Mouse (Mus musculus) small intestine, adult 2 months (tissue): ENCODE measurements around the gene C2cd6. TPM values are rescaled to one million over a fixed set of nuclear protein-coding genes. Genes with fewer than 3 reads are reported as not detected.

Experiments
- H3K27ac ChIP-seq: fragments of 200-500 bp; 2 replicates; pipeline ENCODE4 v1.5.1; 2012; ENCODE audit warnings: low read depth, low read length, control low read depth, inconsistent platforms; ENCODE audit not compliant: insufficient read depth
- H3K27me3 ChIP-seq: fragments of 200-500 bp; 2 replicates; pipeline ENCODE4 v1.6.1; 2012; ENCODE audit warnings: mild to moderate bottlenecking, moderate library complexity, low read length, inconsistent platforms; ENCODE audit not compliant: control insufficient read depth, insufficient read depth
- H3K36me3 ChIP-seq: fragments of 200-500 bp; 2 replicates; pipeline ENCODE4 v1.6.1; 2012; ENCODE audit warnings: mild to moderate bottlenecking, low read length, control low read depth, inconsistent platforms; ENCODE audit not compliant: control insufficient read depth, insufficient read depth
- H3K4me1 ChIP-seq: fragments of 200-500 bp; 2 replicates; pipeline ENCODE4 v1.6.1; 2012; ENCODE audit warnings: low read length, inconsistent platforms, mixed read lengths; ENCODE audit not compliant: control insufficient read depth, insufficient read depth, insufficient read length
- H3K4me3 ChIP-seq: fragments of 200-500 bp; 2 replicates; pipeline ENCODE4 v1.5.1; 2012; ENCODE audit warnings: low read depth, mild to moderate bottlenecking, control low read depth, inconsistent platforms, low read length, moderate library complexity
- CTCF ChIP-seq: fragments of 200-500 bp; IDR thresholded peaks from 2 replicates; pipeline ENCODE4 v1.5.1; 2012; ENCODE audit warnings: low read depth, mild to moderate bottlenecking, control low read depth, inconsistent platforms, low read length, moderate library complexity, mixed read lengths; ENCODE audit not compliant: insufficient replicate concordance, insufficient read length; ENCODE audit errors: extremely low read depth
- POLR2A ChIP-seq: fragments of 200-500 bp; IDR thresholded peaks from 2 replicates; pipeline ENCODE4 v1.6.1; 2012; ENCODE audit warnings: low read depth, mild to moderate bottlenecking, control low read depth, inconsistent platforms, low read length, moderate library complexity
- WGBS: fragments of 180-500 bp; shearing (Covaris S2); methylation state at CpG from one replicate; pipeline ENCODE4 v1.1.7; 2018; 5-methylcytosine and 5-hydroxymethylcytosine counted together
- polyA plus RNA-seq: library from polyadenylated mRNA; depleted of rRNA; stranded (reverse); fragments of >200 nt; gene quantifications from 2 replicates; pipeline ENCODE4 v1.2.3, GENCODE M21; 2012; rRNA removed

The C2cd6 gene
- not detected in 2 replicates for polyA plus RNA-seq

DNA sequence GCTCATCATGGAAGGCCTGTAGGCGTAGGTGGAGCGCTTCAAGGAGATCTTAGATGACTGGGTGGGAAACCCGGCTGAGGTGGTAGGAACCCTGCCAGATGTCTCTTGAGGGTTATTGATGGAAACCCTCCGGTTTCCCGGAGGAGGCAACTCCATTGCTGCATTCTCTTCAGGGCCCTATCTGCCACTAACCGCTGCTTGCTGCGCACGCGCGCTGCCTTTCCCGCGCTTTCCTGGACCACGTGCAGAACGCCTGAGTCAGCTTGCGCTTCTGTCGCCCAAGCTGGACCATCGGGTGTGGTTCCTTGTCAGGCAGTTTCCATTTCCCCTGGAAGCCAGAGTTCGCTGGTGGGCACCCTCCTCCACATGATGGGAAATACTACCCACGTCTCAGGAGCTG, at the start of gene C2cd6:
Gene C2cd6, minus strand, starts transcription at position 196 of the 400 bp plus-strand sequence.
- 92% methylated on average over 19 of the region's 19 CpGs for WGBS
- TF ChIP-seq POLR2A (no peak), CTCF (no peak)
- no peak within 1 kb of the TSS for H3K27ac ChIP-seq
- H3K4me3 ChIP-seq = no peak within 1 kb of the TSS
- no peaks in the 10 kb centered on the region for H3K36me3 ChIP-seq
- H3K27me3 ChIP-seq = no peaks in the 10 kb centered on the region
- no peaks in the 10 kb centered on the region for H3K4me1 ChIP-seq

DNA sequence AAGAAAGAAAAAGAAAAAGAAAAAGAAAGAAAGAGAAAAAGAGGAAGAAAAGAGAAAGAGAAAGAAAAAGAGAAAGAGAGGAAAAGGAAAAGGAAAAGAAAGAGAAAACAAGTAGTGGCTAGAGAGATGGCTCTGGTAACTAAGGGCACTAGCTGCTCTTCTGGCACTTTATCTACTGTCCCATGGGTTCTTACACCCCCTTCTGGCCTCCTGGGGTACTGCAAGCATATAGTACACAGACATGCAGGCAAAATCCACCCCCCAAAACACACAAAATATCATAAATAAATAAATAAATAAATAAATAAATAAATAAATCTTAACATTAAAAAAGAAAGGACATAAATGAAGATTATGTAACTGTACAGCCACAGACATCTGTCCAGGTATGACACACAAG, 48.1 kb upstream of the C2cd6 start:
- H3K27ac ChIP-seq = no peak overlapping the region
- H3K4me3 ChIP-seq = no peak overlapping the region
- H3K4me1 ChIP-seq = no peaks in the 10 kb centered on the region
- no peaks in the 10 kb centered on the region for H3K36me3 ChIP-seq
- no peak for TF ChIP-seq POLR2A
- TF ChIP-seq CTCF = peak; percentile 41; the same call in 1 of the 2 replicates
- H3K27me3 ChIP-seq = no peaks in the 10 kb centered on the region

DNA sequence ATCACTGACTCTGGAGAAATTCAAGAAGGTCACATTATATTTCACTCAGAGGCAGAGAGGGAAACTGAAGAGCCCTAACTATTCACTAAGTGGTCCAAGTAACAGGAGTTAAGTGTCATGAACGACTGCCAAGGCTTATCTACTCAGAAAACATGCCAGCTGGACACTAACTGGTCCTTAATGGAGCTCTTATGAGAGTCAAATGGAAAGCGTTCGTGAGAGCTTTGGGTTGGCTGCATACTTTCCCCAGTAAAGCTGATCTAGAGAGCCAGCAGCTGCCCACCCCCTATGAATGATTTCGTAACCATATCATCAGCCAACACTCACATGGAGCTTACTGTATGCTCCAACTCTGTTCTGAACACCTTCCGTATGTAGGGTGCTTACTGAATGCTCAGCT, 39.7 kb upstream of the C2cd6 start:
- no peaks in the 10 kb centered on the region for H3K36me3 ChIP-seq
- H3K4me1 ChIP-seq = no peaks in the 10 kb centered on the region
- H3K4me3 ChIP-seq = no peak overlapping the region
- no peaks in the 10 kb centered on the region for H3K27me3 ChIP-seq
- TF ChIP-seq POLR2A (no peak), CTCF (no peak)
- H3K27ac ChIP-seq = no peak overlapping the region
- 72% methylated on average over 5 of the region's 5 CpGs for WGBS

DNA sequence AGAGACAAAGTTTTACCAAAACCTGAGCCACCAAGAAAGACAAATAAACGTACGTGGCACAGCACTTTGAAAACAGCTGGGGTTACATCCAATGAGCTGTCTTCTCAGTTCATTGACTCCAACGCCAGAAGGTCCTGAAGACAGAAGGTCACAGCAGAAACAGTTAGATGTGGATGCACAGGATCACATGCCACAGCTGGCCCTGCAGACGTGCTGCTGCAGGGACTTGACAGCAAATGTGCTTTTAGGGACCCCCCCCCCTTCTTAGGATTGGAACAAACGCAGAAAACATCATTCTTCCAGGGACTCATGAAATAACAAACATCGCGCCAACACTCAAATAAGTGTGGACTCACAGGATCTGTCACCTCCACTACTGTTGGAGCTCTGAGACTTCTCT, 34.2 kb upstream of the C2cd6 start:
- WGBS = 83% methylated on average over 7 of the region's 7 CpGs
- TF ChIP-seq POLR2A (no peak), CTCF (no peak)
- no peaks in the 10 kb centered on the region for H3K36me3 ChIP-seq
- no peaks in the 10 kb centered on the region for H3K27me3 ChIP-seq
- H3K4me3 ChIP-seq = no peak overlapping the region
- H3K4me1 ChIP-seq = peaks cover 6% of the 10 kb centered on the region; the same call in 1 of the 2 replicates
- no peak overlapping the region for H3K27ac ChIP-seq

DNA sequence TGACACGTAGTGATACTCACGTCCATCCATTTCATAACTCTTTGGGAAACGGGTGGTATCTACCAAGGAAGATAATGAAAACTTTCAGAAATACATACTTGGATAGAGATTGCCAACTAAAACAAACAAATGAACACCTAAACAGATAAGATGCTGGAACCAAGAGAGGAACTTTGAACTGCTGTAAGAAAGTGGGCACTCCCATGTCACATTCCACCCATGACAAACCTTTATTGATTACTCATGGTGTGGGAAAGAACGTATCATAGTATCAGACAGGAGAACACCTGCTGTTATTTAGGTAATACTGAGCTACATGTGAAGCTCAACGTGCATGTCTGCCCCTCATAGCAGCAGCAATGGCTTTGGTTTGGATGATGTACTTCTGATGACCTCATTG, 30.9 kb upstream of the C2cd6 start:
- Histone ChIP-seq H3K4me1 (peaks cover 6% of the 10 kb centered on the region; the same call in 1 of the 2 replicates), H3K27me3 (no peaks in the 10 kb centered on the region), H3K36me3 (no peaks in the 10 kb centered on the region), H3K27ac (no peak overlapping the region), H3K4me3 (no peak overlapping the region)
- TF ChIP-seq POLR2A = no peak
- no peak for TF ChIP-seq CTCF
- 23% methylated on average over 5 of the region's 5 CpGs for WGBS

DNA sequence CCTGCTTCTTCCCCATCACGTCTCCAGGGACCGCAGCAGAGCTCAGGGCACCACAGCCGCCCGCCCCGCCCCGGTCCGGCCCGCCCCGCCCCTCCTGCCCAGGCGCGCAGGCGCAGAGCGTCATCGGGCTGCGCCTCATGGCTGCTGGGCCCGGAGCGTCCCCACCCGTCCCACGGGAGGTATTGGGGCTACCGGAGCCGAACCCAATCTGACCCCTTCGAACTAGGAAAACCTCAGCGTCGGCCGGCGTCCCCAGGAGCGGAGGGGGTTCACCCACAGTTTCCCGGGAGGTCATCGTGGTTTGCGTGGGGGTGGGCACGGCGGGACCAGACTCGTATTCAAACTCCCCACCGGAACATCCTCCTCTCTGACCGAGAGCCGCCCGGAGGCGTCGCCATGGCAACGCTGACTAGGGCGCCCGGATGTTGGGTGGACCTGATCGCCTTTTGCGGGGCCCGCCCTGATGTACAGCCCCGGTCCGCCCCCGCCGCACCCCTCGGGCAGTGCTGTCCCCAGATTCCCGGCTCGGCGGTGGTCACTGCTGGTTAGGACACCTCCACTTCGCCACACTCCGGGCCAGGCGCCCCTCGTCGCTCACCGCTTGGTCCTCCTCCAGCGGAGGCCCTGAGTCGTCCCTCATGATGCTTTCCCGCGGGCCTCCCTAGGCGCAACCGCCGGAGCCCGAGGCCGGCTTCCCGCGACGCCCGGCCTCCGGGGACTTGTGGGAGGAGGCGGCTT, 25.2 kb upstream of the C2cd6 start, which contains the start of gene Tmem237:
Gene Tmem237, minus strand, starts transcription at position 689 of the 738 bp plus-strand sequence.
- H3K4me3 ChIP-seq = peak within 1 kb of the TSS; percentile 95
- no peaks in the 10 kb centered on the region for H3K27me3 ChIP-seq
- no peak for TF ChIP-seq CTCF
- TF ChIP-seq POLR2A = peak; percentile 49; the same call in 1 of the 2 replicates
- no peaks in the 10 kb centered on the region for H3K36me3 ChIP-seq
- WGBS = under 1% methylated on average over 74 of the region's 74 CpGs
- peaks cover under 1% of the 10 kb centered on the region; the same call in 1 of the 2 replicates for H3K4me1 ChIP-seq
- H3K27ac ChIP-seq = peak within 1 kb of the TSS; percentile 53

DNA sequence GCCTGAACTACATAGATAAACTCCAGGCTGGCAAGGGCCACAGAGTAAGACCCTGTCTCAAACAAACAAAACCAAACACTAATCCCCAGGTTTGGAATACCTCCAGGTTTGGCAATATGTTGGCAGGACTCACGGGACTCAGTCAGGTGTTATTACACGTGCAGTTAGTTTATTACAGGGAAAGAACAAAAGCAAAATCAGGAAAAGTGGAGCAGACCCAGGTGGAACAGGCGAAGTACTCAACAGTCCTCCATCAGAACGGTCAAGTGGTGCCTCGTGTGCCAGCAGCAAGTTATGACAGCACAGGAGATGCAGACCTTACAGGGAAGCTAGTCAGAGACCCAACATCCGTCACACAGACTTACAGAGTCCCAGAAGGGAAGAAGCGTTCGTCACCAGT, 15.8 kb upstream of the C2cd6 start:
- Histone ChIP-seq H3K36me3 (no peaks in the 10 kb centered on the region), H3K4me1 (peaks cover 7% of the 10 kb centered on the region; the same call in 1 of the 2 replicates), H3K27ac (no peak overlapping the region), H3K27me3 (no peaks in the 10 kb centered on the region), H3K4me3 (peak overlapping the region; percentile 19; the same call in 1 of the 2 replicates)
- TF ChIP-seq POLR2A = no peak
- no peak for TF ChIP-seq CTCF
- 38% methylated on average over 8 of the region's 8 CpGs for WGBS
